Mouse (Mus musculus): Measurements from ENCODE around the gene Nudt21. TPM values are rescaled to one million over a fixed set of nuclear protein-coding genes. Genes with fewer than 3 reads are reported as not detected.
A peak's percentile ranks its signal among the peaks of the same experiment; 100 is the strongest.
"Not testable (repeated sequence)": the region's sequence is repeated elsewhere in the genome, so short reads cannot be mapped to it uniquely, and the experiment has no call there.

Nudt21 gene
- 167 and 173 TPM in 2 replicates for polyA plus RNA-seq (2016; fragmentation: Nextera tagmentation; extraction: Ambion mirVana)

GRCm38 (mm10) chr8:94036944-94037524 is at the start of gene Nudt21, which contains the start of gene Ogfod1:
Gene Nudt21, minus strand, starts transcription at chr8:94037031.
Gene Ogfod1, plus strand, starts transcription at chr8:94037198.
- H3K27me3 ChIP-seq, result no peaks in the 10 kb centered on the region
- H3K4me3 ChIP-seq, result peak within 1 kb of the TSS; percentile 72
- no peaks in the 10 kb centered on the region for H3K9me3 ChIP-seq
- peak within 1 kb of the TSS; percentile 63 for H3K27ac ChIP-seq (replicated peaks)
- ATAC-seq (ENCODE audit: low FRiP score, low read depth), result peak; percentile 99
- peak within 1 kb of the TSS; percentile 85 for H3K4me2 ChIP-seq (replicated peaks)
- peaks cover 36% of the 10 kb centered on the region for H3K4me1 ChIP-seq
- peak within 1 kb of the TSS; percentile 68 for H3K9ac ChIP-seq (replicated peaks)
- no peaks in the 10 kb centered on the region for H3K36me3 ChIP-seq
- under 1% methylated on average over 41 of the region's 41 CpGs for WGBS

GRCm38 (mm10) chr8:94076461-94077192 is 39.8 kb upstream of the Nudt21 start:
- H3K4me3 ChIP-seq, result no peak overlapping the region
- no peaks in the 10 kb centered on the region for H3K27me3 ChIP-seq
- no peak overlapping the region for H3K4me2 ChIP-seq (replicated peaks)
- 88% methylated on average over 12 of the region's 12 CpGs for WGBS
- H3K27ac ChIP-seq (replicated peaks), result no peak overlapping the region
- H3K36me3 ChIP-seq, result peaks cover 54% of the 10 kb centered on the region
- H3K9ac ChIP-seq (replicated peaks), result no peak overlapping the region
- no peaks in the 10 kb centered on the region for H3K9me3 ChIP-seq
- no peak for ATAC-seq (ENCODE audit: low FRiP score, low read depth)
- H3K4me1 ChIP-seq, result no peaks in the 10 kb centered on the region

GRCm38 (mm10) chr8:94068793-94069192 is 32.0 kb upstream of the Nudt21 start:
- no peak overlapping the region for H3K4me3 ChIP-seq

GRCm38 (mm10) chr8:94066121-94066863 is 29.5 kb upstream of the Nudt21 start:
- WGBS, result 31% methylated on average over 11 of the region's 11 CpGs
- ATAC-seq (ENCODE audit: low FRiP score, low read depth), result peak; percentile 93
- peaks cover 57% of the 10 kb centered on the region for H3K36me3 ChIP-seq

More at GRCm38 (mm10) chr8:94068793-94069192, 32.0 kb upstream of the Nudt21 start:
- Histone ChIP-seq H3K9me3 (no peaks in the 10 kb centered on the region), H3K27ac (replicated peaks) (no peak overlapping the region), H3K4me2 (replicated peaks) (no peak overlapping the region), H3K36me3 (peaks cover 42% of the 10 kb centered on the region), H3K9ac (replicated peaks) (no peak overlapping the region), H3K27me3 (no peaks in the 10 kb centered on the region), H3K4me1 (peaks cover 9% of the 10 kb centered on the region)
- ATAC-seq (ENCODE audit: low FRiP score, low read depth), result no peak
- WGBS, result 94% methylated on average over 7 of the region's 7 CpGs

GRCm38 (mm10) chr8:94057157-94057854 is 20.5 kb upstream of the Nudt21 start:
- Histone ChIP-seq H3K9ac (replicated peaks) (no peak overlapping the region), H3K27me3 (no peaks in the 10 kb centered on the region), H3K9me3 (peaks cover 4% of the 10 kb centered on the region; the same call in 1 of the 2 replicates), H3K4me1 (no peaks in the 10 kb centered on the region), H3K4me2 (replicated peaks) (no peak overlapping the region), H3K27ac (replicated peaks) (no peak overlapping the region), H3K4me3 (no peak overlapping the region), H3K36me3 (peaks cover 52% of the 10 kb centered on the region)
- 59% methylated on average over 6 of the region's 6 CpGs for WGBS
- ATAC-seq (ENCODE audit: low FRiP score, low read depth), result no peak

More at GRCm38 (mm10) chr8:94066121-94066863, 29.5 kb upstream of the Nudt21 start:
- H3K9me3 ChIP-seq, result no peaks in the 10 kb centered on the region
- no peak overlapping the region for H3K9ac ChIP-seq (replicated peaks)
- peak overlapping the region; percentile 75 for H3K27ac ChIP-seq (replicated peaks)
- no peak overlapping the region for H3K4me2 ChIP-seq (replicated peaks)
- no peak overlapping the region for H3K4me3 ChIP-seq
- H3K27me3 ChIP-seq, result no peaks in the 10 kb centered on the region
- peaks cover 9% of the 10 kb centered on the region for H3K4me1 ChIP-seq

- no peak for ATAC-seq (ENCODE audit: low FRiP score, low read depth)
- Histone ChIP-seq H3K36me3 (peaks cover 30% of the 10 kb centered on the region), H3K9me3 (no peaks in the 10 kb centered on the region), H3K4me3 (no peak overlapping the region), H3K4me1 (no peaks in the 10 kb centered on the region), H3K9ac (replicated peaks) (no peak overlapping the region), H3K27me3 (no peaks in the 10 kb centered on the region), H3K27ac (replicated peaks) (no peak overlapping the region), H3K4me2 (replicated peaks) (no peak overlapping the region)
- 92% methylated on average over 12 of the region's 12 CpGs for WGBS
These were observed 15.9 kb upstream of the Nudt21 start for GRCm38 (mm10) chr8:94052696-94053095.

- ATAC-seq (ENCODE audit: low FRiP score, low read depth), result no peak
- no peaks in the 10 kb centered on the region for H3K9me3 ChIP-seq
- 92% methylated on average over 2 of the region's 2 CpGs for WGBS
These were observed 11.0 kb upstream of the Nudt21 start for GRCm38 (mm10) chr8:94047845-94048244.

GRCm38 (mm10) chr8:94037806-94038205 is 975 bp upstream of the Nudt21 start:
- no peaks in the 10 kb centered on the region for H3K9me3 ChIP-seq
- ATAC-seq (ENCODE audit: low FRiP score, low read depth), result no peak
- H3K36me3 ChIP-seq, result no peaks in the 10 kb centered on the region
- no peak overlapping the region for H3K27ac ChIP-seq (replicated peaks)
- 12% methylated on average over 15 of the region's 15 CpGs for WGBS
- H3K4me1 ChIP-seq, result peaks cover 33% of the 10 kb centered on the region
- H3K4me2 ChIP-seq (replicated peaks), result peak overlapping the region; percentile 75
- H3K9ac ChIP-seq (replicated peaks), result peak overlapping the region; percentile 68
- H3K27me3 ChIP-seq, result no peaks in the 10 kb centered on the region
- peak overlapping the region; percentile 72 for H3K4me3 ChIP-seq

More at GRCm38 (mm10) chr8:94047845-94048244, 11.0 kb upstream of the Nudt21 start:
- no peaks in the 10 kb centered on the region for H3K27me3 ChIP-seq
- H3K9ac ChIP-seq (replicated peaks), result no peak overlapping the region
- no peak overlapping the region for H3K27ac ChIP-seq (replicated peaks)
- peaks cover 12% of the 10 kb centered on the region for H3K36me3 ChIP-seq
- no peak overlapping the region for H3K4me3 ChIP-seq
- H3K4me2 ChIP-seq (replicated peaks), result no peak overlapping the region
- H3K4me1 ChIP-seq, result no peaks in the 10 kb centered on the region

GRCm38 (mm10) chr8:94036541-94036940 is 290 bp downstream of the Nudt21 start:
- Histone ChIP-seq H3K4me1 (peaks cover 36% of the 10 kb centered on the region), H3K9ac (replicated peaks) (peak overlapping the region; percentile 68), H3K4me3 (peak overlapping the region; percentile 72), H3K4me2 (replicated peaks) (peak overlapping the region; percentile 85), H3K27ac (replicated peaks) (peak overlapping the region; percentile 63)
- WGBS, result 1% methylated on average over 24 of the region's 32 CpGs
- not testable (repeated sequence) for H3K27me3 ChIP-seq, H3K9me3 ChIP-seq, H3K36me3 ChIP-seq
- ATAC-seq (ENCODE audit: low FRiP score, low read depth), result peak; percentile 90

- Histone ChIP-seq H3K27me3 (no peaks in the 10 kb centered on the region), H3K4me2 (replicated peaks) (peak overlapping the region; percentile 85), H3K27ac (replicated peaks) (no peak overlapping the region), H3K9ac (replicated peaks) (peak overlapping the region; percentile 43; the same call in 1 of the 2 replicates), H3K9me3 (no peaks in the 10 kb centered on the region), H3K4me1 (peaks cover 36% of the 10 kb centered on the region), H3K36me3 (peaks cover 9% of the 10 kb centered on the region), H3K4me3 (peak overlapping the region; percentile 72)
- WGBS, result 73% methylated on average over 5 of the region's 5 CpGs
- ATAC-seq (ENCODE audit: low FRiP score, low read depth), result no peak
These were observed 1.6 kb downstream of the Nudt21 start for GRCm38 (mm10) chr8:94035200-94035599.

GRCm38 (mm10) chr8:94033601-94034000 is 3.2 kb downstream of the Nudt21 start:
- no peak for ATAC-seq (ENCODE audit: low FRiP score, low read depth)
- peaks cover 36% of the 10 kb centered on the region for H3K4me1 ChIP-seq
- H3K9me3 ChIP-seq, result no peaks in the 10 kb centered on the region
- H3K4me2 ChIP-seq (replicated peaks), result 0 out of 2 replicates have a peak overlapping the region, but pooled peaks have one; percentile 85
- peaks cover 25% of the 10 kb centered on the region for H3K36me3 ChIP-seq
- H3K27ac ChIP-seq (replicated peaks), result 0 out of 2 replicates have a peak overlapping the region, but pooled peaks have one; percentile 4
- WGBS, result 33% methylated on average over 3 of the region's 3 CpGs
- H3K27me3 ChIP-seq, result no peaks in the 10 kb centered on the region
- peak overlapping the region; percentile 20; the same call in 1 of the 2 replicates for H3K9ac ChIP-seq (replicated peaks)
- H3K4me3 ChIP-seq, result no peak overlapping the region
